16 mouse cellular contexts compared by ENCODE assay signal in genomic region chr15:88877021-88877400, GRCm38 (mm10). TPM values are rescaled to one million over a fixed set of nuclear protein-coding genes. Genes with fewer than 3 reads are reported as not detected.
DNase-seq lines count a peak whose midpoint lies in the region; ATAC-seq lines count a peak whose summit lies in the region.
"Had no signal": no experiment of that assay in that cellular context is flagged by ENCODE, and none has a peak within 500 bp of the region (broad histone marks: within the 10 kb centered on the region; RNA-seq: fewer than 3 reads in every experiment).

No protein-coding gene starts in this region.

- 0 out of 2 replicates have a peak, but pooled peaks cover 2% of the 10 kb centered on the region for H3K27me3 ChIP-seq in forebrain, embryonic 13.5 days
- H3K27me3 ChIP-seq: heart, embryonic 13.5 days had no signal

- DNase-seq in kidney, adult 18-20 months = peak; percentile 12
- DNase-seq in kidney, postnatal 14 days = no peak
- peak; percentile 15 for DNase-seq in right cerebral cortex, postnatal 25 days
- DNase-seq in right cerebral cortex, postnatal 14 days = no peak
- peak; percentile 70 for DNase-seq in brain, adult 2 months (ENCODE audit: low read depth, low spot score)

- ATAC-seq in forebrain, embryonic 13.5 days = no peak
- ATAC-seq: forebrain, embryonic 16.5 days had no signal

- no peaks in the 10 kb centered on the region; the same call in 1 of the 2 replicates for H3K4me1 ChIP-seq in forebrain, embryonic 13.5 days

- WGBS in forebrain, embryonic 13.5 days = 81% methylated on average over 10 of the region's 10 CpGs

- no peaks in the 10 kb centered on the region for H3K9me3 ChIP-seq in forebrain, embryonic 13.5 days (replicated peaks)
- H3K9me3 ChIP-seq: embryonic facial prominence, embryonic 10.5 days; embryonic facial prominence, embryonic 13.5 days; forebrain, embryonic 12.5 days; heart, embryonic 10.5 days; heart, embryonic 13.5 days had no signal

- H3K9ac ChIP-seq in forebrain, embryonic 13.5 days = no peak overlapping the region
- H3K9ac ChIP-seq: embryonic facial prominence, embryonic 13.5 days; forebrain, embryonic 12.5 days; hindbrain, embryonic 14.5 days had no signal

- H3K4me2 ChIP-seq in forebrain, embryonic 13.5 days = no peak overlapping the region
- H3K4me2 ChIP-seq: hindbrain, embryonic 14.5 days had no signal

- H3K36me3 ChIP-seq in forebrain, embryonic 13.5 days (ENCODE audit: poor library complexity, severe bottlenecking) = no peaks in the 10 kb centered on the region
- H3K36me3 ChIP-seq: embryonic facial prominence, embryonic 10.5 days; embryonic facial prominence, embryonic 13.5 days; forebrain, embryonic 12.5 days; heart, embryonic 10.5 days; heart, embryonic 13.5 days had no signal

- H3K4me3 ChIP-seq in forebrain, embryonic 13.5 days = no peak overlapping the region
- H3K4me3 ChIP-seq: embryonic facial prominence, embryonic 13.5 days; erythroblast, embryonic 14.5 days; forebrain, embryonic 12.5 days; heart, adult 2 months; heart, embryonic 13.5 days had no signal

- no peak overlapping the region for H3K27ac ChIP-seq in forebrain, embryonic 13.5 days
- H3K27ac ChIP-seq: embryonic facial prominence, embryonic 10.5 days; embryonic facial prominence, embryonic 13.5 days; forebrain, embryonic 12.5 days; heart, embryonic 13.5 days; hindbrain, embryonic 14.5 days; hindbrain, postnatal 0 days had no signal

RNA-seq across cellular contexts. Expression of gene Pim3, which starts 15.0 kb away (rescaled TPM):
- polyA plus RNA-seq in forebrain, embryonic 13.5 days (2015; fragmentation: Nextera tagmentation; extraction: Ambion mirVana) = 42.7 and 49.4 TPM in 2 replicates

RNA-seq across cellular contexts. Expression of gene Creld2, which starts 57.6 kb away (rescaled TPM):
- polyA plus RNA-seq in forebrain, embryonic 13.5 days (2015; fragmentation: Nextera tagmentation; extraction: Ambion mirVana) = 62.2 and 63.6 TPM in 2 replicates

RNA-seq across cellular contexts. Expression of gene Alg12, which starts 57.9 kb away (rescaled TPM):
- polyA plus RNA-seq in forebrain, embryonic 13.5 days (2015; fragmentation: Nextera tagmentation; extraction: Ambion mirVana) = 7.6 and 9.5 TPM in 2 replicates

Comparison
In these comparisons a context has a peak if more than half of its experiments do, and no peak if none do; other contexts are left out.
1. DNase-seq: peak in kidney, adult 18-20 months (single experiment), right cerebral cortex, postnatal 25 days (single experiment) and brain, adult 2 months (single experiment); none in kidney, postnatal 14 days (single experiment) and right cerebral cortex, postnatal 14 days (single experiment).